Mouse (Mus musculus): ENCODE measurements around the gene Slc6a11. TPM values are rescaled to one million over a fixed set of nuclear protein-coding genes. Genes with fewer than 3 reads are reported as not detected.

Slc6a11 gene
- total RNA-seq, 2 experiments from 2014 or later, result not detected

DNA sequence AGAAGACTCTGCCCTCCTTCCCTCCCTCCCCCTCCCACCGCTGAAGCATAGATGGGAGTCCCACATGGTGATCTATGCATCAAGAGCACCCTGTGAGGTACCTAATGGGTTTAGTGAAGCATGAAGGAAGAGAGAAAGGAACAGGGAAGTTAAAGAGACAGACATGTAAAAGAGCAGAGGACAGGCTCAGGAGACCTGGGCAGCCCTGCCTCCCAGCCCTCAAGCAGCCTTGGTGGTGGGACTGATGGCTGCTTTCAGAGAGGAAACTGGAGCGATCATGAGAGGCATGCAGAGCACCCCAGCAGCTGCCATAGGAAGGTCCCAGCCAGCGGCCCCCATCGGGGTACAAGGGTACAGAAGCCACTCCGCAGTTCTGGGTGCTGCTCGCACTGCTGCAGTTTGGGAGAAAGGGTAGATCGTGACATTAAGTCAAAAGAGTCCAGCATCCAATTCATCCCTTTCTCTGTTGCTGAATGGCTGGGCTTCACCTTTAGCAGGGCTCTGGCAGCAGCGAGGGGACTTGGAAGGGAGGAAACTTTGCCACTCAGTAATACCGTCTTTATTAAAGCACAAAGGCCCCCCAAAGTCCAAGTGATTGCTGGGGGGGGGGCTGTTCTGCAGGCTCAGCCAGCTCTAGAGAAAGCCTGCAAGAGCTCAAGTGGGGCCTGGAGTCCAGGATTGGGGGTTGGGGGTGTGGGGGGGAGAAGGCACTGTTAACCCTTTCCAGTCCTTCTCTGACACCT lies 43.5 kb downstream of the Slc6a11 start:
- ATAC-seq (replicated peaks; ENCODE audit: low FRiP score, poor library complexity, severe bottlenecking), result no peak

DNA sequence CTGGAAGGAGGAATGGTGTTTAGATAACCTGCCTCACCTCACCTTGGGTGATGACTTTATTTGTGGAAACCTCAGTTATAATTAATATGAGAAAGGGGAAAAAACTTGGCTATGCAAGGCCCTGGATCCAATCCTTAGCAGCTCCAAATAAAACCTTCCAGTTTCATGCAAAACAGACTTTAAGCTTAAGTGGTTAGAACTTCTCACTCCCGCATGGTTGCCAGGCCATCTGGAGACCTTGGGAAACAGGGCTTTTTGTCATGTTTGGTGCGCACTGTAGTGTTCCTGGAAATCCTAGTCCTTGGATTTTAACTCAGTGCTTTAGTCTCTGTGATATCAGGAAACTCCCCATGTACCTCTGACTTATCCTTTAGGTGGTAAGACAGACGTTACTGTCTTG lies 47.1 kb downstream of the Slc6a11 start:
- ATAC-seq (replicated peaks; ENCODE audit: low FRiP score, poor library complexity, severe bottlenecking), result no peak

DNA sequence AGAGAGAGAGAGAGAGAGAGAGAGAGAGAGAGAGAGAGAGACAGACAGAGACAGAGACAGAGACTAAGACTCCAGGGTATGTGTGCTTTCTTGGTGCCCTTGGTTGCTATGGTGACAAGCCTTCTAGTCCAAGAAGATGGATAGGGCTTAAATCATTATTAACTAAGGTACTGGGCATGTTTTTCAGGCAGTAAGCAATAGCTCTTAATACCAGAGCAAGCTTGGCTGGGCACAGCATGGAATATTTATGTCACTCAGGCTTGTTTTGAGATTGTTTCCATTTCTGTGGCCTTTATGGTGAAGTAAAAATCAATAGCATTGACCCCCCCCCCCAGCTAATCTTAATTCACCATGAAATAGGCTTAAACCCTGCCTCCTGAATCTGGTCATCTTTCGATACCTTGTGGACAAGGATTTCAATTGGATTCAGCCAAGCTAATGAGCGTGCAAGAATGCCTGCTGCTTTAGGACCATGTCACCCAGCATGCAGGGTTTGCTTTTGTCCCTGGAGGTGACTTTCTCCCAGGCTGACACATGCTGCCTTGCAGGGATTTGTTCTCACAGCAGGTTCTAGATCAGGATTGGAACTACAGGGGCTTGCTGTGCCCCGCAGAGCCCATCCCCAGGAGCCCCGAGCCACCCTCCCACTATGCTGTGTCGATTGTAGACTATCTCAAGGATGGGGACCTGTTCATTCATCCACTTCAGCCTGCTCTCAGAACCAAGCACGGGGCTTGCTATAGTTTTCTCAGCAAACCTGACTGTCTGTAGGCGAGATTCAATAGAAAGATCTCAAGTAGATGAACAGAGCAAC lies 51.5 kb downstream of the Slc6a11 start:
- no peak for ATAC-seq (replicated peaks; ENCODE audit: low FRiP score, poor library complexity, severe bottlenecking)

DNA sequence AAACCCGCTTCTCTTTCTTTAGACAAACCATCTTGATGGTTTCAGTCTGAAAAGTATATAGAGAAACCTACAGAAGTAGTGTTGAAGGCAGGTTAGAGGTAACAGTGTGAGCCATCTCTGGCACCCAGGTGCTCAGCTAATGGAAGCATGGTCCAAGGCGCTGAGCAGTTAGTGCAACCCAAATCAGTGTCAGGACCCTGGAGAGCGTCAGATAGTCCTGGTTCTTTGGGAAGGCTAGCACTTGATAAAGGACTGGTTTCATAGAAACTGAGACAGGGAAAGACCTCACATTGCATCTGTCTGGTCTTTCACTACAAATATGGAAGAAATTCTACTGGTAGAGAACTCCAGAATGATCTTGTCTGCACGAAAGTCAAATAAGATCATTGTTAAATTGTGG lies 56.1 kb downstream of the Slc6a11 start:
- ATAC-seq (replicated peaks; ENCODE audit: low FRiP score, poor library complexity, severe bottlenecking), result no peak

DNA sequence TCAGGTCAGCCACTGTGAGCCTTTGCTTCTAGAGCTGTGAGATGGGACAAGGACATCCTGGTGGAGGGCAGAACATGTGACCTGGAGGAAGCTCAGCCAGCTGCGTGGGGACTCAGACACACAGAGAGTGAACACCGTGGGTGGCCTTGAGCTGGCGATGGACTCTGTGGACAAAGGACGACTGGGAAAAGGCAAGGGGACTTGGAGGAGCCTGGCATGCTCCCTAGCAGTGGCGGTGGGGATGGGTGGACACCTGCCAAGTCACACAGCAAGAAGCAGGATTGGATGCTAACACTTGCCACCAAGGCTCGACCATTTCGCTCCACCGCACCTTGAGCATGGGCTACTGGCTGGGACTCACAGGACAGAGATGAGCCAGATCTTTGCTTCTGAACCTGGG lies 57.8 kb downstream of the Slc6a11 start:
- no peak for ATAC-seq (replicated peaks; ENCODE audit: low FRiP score, poor library complexity, severe bottlenecking)

DNA sequence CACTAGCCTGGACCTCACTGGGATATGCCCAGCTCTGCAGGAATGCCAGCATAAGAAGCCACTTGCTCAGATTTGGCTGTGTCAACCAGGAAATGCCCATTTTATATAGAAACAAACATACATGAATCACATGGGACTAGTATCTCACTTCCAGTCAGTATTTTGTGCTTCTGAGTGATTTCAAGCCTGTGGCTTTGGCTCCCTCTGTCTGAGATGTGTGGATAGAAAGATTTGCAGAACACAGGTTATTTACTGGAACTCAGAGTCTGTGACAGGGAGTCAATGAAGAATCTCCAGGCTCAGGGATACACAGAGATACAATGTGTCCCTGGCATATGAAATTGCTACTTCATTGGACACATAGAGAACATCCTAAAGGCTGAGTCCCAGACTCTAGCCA lies 65.0 kb downstream of the Slc6a11 start:
- no peak for ATAC-seq (replicated peaks; ENCODE audit: low FRiP score, poor library complexity, severe bottlenecking)

DNA sequence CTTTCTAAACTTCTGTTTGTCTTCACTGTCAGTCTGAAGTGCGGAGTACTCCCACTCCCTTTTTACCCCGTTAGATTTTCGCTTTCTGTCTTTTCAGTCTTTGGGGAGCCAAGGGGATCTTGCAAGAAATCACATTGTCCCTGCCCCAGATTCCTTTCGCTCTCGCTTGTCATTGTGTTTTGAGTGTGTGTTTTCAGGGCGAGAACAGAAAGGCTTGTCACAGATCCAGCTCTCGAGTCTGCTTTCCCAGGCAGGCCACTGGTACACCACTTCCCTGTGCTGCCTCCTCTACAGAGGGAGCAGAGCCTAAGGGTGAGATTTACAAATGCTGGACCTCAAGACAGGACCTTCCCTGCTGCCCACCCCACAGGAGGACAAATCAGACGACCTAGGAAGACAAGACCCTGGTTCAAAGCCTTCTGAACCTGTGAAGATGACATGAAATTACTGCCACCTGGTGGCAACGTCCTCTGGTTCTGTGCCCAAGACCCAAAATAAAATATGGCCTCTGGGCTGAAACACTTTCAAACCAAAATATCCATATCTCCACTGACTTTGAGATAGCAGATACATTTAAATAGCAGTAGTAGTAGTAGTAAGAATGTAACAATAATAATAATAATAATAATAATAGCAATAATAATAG lies 68.3 kb downstream of the Slc6a11 start:
- no peak for ATAC-seq (replicated peaks; ENCODE audit: low FRiP score, poor library complexity, severe bottlenecking)

DNA sequence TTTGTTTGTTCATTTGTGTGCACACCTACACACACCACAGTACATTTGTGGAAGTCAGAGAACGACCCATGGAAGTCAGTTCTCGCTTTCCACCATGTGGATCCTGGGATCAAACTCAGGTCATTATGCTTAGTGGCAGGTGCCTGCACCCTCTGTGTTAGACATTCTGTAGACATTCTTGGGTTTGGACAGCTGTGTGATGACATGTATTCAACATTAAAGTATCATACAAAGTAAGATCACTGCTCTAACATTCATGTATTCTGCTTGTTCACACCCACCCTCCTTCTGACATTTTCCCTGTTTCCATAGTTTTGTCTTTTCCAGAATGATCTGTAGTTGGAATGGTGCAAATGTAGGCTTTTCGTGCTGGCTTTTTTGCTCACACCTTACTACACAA lies 73.5 kb downstream of the Slc6a11 start:
- no peak for ATAC-seq (replicated peaks; ENCODE audit: low FRiP score, poor library complexity, severe bottlenecking)

DNA sequence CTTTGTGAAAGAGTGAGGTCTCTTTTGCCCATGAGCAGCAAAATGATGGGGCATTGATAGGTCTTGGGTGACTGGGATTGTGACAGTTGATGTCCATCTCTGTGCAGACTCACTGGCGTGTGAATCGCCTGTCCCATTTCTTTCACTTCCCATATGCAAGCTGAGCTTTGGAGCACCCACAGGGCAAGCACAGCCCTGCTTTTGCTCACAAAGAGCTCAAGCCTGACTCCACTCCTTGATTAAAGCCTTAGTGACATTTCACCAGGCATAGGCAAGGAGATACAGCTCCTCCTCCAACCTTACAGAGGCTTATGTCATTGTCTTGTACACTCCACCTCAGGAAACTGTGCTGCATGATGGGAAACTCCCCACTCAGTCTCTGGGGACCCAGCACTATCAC lies 77.3 kb downstream of the Slc6a11 start:
- no peak for ATAC-seq (replicated peaks; ENCODE audit: low FRiP score, poor library complexity, severe bottlenecking)

DNA sequence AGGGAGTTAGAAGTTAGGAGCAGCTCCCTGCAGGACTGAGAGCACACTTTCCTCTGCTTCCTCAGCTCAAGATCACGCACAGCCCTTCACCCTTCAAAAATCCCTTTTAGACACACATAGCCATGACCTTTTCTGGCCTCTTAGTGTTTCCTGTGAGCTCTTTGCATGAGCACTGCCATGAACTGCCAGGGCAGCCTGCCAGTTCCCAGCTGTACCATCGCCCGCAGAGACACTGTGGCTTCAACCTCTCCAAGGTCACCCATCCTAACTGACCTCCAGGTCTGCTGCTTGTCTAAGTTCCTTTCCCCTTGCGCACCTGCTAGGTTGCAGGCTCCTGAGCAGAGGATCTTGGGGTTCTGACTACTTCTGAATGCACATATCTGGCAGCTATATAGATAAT lies 83.4 kb downstream of the Slc6a11 start:
- ATAC-seq (replicated peaks; ENCODE audit: low FRiP score, poor library complexity, severe bottlenecking), result no peak

DNA sequence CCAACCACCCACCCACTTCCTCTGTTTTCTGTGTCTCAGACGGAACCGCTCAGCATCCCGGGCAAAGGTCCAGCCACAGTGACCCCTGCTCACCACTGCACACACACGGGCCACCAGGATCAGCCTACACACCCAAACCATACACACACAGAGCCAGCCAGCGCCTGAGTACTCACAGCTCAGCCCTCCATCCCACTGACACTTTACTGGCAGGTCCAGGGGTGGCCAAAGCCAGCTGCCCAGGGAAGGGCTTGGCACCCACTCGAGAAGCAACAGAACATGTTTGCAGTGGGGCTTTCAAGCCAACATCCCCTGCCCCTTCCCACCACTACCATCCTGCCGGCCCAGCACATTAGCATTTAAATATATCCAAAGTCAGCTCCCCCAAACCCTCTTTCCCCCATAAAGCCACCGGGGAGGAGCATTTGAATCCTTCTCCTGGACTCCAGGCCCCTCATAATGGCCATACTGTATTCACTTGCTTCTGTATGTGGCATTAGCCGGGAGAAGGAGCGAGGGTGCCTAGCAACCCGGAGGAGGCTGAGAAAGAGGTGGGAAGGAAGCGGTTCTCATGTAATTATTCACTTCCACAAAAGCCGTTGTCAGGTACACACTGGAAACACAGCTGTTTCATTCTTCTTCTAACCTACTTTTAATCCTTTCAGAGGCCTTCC lies 85.8 kb downstream of the Slc6a11 start:
- ATAC-seq (replicated peaks; ENCODE audit: low FRiP score, poor library complexity, severe bottlenecking), result no peak

DNA sequence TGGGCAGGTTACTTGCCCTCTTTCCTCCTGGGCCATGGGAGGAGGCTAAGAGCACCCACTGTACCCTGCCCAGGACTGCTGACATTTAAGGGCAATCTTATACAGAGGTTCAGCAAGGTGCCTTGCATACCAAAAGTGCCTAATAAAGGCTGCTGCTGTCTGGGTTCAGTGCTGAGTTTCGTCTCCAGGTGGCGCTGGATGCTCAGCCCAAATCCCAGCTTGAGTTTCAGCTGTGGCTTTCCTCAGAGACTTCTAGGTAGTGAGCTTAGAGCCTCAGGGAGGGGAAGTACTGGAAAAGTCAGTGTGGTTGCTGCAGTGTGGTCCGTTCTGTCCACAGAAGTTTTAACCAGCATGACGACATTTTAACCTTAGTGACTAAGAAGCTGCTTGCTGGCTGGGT lies 93.4 kb downstream of the Slc6a11 start:
- ATAC-seq (replicated peaks; ENCODE audit: low FRiP score, poor library complexity, severe bottlenecking), result no peak

DNA sequence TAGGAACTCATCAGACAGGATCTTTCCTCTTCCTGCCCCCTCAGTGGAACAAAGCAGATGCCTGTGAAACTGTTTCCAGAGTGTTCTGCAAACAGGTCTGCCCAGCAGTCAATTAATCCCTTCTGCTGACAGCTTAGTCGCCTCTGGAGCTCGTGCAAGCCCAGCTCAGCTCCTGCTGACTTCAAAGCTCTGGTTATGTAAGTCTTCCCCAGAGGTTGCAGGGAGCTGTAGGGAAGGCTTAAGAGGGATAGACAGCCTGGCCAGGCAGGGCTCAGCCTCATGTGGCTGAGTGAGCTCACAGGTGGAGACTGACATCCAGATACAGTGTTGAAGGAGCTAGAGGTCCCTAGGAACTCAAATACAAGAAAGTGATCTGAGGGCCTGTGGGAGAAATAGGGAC lies 96.3 kb downstream of the Slc6a11 start:
- no peak for ATAC-seq (replicated peaks; ENCODE audit: low FRiP score, poor library complexity, severe bottlenecking)

DNA sequence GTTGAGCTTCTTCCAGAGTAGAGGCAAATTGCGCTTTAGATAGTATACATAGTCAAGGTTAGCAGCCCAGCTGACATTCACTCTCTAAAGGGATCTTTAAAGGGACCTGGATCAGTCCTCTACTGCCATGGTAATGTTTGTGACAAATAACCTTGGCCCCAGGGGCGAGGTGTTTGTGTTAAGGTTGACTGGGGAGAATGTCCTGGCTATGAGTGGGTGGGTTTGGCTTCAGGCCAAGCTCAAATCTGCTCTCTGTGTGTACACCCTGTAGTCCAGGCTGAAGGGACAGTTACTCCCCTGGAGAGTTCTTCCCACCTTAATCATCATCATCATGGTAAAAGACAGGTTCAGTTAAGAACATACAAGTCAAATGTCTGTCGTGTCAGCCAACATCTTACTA lies 97.2 kb downstream of the Slc6a11 start:
- ATAC-seq (replicated peaks; ENCODE audit: low FRiP score, poor library complexity, severe bottlenecking), result no peak

DNA sequence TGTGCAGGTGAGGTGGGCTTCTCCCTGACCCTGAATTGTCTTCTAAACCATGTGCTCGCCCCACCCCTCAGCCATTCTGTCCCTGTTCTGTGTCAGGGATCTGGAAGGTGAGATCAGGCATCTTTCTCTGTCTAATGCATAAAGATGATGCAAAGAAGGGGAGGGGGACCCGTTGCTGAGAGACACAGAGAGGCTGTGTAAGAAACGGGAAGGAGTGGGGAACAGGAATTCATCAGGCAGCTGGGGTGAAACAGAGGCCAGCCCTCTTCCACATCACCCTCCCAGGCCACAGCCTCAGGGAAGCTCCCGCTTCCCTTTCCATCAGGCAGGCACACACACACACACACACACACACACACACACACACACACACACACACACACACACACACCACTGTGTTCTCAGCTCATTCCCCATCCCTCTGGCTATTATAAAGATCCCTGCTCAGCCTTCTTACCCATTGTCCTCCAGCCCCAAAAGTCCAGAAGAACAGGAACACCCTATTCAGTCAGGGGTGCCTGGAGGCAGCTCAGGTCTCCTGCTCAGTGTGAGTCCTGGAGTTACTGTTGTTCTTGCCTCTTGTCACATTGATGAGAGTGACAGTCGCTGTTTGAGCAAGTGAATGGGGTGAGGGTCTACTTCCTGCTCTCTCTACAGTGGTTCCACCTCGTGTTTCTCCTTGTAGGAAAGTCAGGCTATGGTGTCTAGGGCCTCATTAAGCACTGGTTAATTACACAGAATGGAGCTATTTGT lies 108.0 kb downstream of the Slc6a11 start:
- no peak for ATAC-seq (replicated peaks; ENCODE audit: low FRiP score, poor library complexity, severe bottlenecking)

DNA sequence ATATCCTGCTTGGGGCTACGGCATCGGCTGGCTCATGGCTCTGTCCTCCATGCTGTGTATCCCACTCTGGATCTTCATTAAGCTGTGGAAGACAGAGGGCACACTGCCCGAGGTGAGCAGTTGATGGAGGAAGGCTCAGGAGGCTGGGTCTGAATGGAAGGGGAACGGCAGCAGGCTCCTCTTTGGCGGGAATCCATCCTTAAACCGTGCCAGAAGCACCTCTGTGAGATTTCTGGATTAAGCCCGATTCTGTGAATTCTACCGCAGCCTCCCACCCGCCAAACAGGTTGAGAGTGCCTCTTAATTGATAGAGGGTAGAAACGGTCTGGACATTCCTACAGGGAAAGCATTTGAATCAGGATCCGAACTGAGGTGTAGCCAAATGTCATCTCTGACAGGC lies 114.6 kb downstream of the Slc6a11 start:
- no peak for ATAC-seq (replicated peaks; ENCODE audit: low FRiP score, poor library complexity, severe bottlenecking)

DNA sequence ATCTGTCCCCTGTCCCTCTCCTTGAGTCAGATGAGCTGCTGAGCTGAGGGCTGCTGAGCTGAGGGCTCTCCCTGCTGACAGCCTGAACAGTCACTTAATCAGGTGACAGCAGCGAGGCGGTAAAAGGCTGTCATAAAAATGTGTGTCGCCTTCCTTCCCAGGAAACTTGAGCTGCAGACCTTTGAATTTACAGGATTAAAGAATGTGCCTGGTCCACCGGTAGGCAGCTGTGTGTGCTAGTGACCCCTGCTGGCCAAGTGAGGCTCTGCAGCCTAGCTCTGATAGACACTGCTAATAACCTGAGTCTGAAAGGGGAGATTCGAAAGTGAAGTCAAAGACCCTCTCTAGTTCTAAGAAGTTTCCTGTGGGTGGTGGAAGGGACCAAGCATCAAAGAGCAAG lies 119.3 kb downstream of the Slc6a11 start:
- ATAC-seq (replicated peaks; ENCODE audit: low FRiP score, poor library complexity, severe bottlenecking), result peak; percentile 73; the same call in 1 of the 2 replicates

DNA sequence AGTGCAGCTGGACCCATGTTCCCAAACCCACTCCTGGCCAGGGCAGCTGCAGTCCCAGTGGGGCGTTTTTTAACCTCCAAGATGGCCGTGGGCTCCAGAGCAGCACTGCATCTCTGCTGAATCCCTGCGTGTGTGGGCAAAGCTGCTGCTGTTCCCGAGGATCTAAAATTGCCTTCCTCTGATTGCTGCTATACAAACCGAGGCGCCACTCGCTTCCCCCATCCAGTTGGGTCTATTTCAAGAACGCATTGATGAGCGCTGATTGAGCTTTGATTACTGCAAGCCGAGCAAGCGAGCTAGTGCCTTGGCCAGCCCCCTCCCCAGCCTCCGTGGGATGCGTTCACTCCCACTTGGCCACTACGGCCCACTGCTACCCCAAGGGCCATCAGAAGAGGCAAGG lies 123.9 kb downstream of the Slc6a11 start:
- no peak for ATAC-seq (replicated peaks; ENCODE audit: low FRiP score, poor library complexity, severe bottlenecking)

DNA sequence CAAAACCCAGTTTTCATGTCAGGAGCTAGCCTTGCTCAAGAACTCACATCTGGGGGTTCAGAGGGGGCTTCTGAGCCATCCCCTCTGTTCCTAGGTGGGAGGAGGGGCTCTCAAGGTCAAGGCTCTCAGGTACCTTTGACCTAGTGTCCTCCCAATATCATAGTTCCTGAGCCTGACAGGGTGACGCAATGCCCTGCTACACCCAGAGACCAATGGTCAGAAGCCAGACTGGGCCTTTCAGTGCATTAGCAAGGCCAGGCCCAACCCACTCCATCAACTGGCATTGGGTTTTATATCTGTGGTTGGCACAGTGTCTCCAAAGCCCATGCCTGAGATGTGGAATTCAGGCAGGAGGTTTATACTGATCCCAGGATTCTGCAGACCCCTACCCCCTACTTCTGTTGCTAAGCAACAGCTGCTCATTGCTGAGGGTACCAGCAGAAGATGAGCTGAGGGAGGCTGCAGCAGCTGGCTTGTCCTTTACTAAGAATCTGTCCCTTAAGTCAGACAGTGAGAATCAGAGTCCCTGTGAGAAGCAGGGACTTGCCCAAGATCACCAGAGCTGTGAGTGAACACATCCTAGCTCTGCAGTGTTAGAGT lies 126.8 kb downstream of the Slc6a11 start:
- ATAC-seq (replicated peaks; ENCODE audit: low FRiP score, poor library complexity, severe bottlenecking), result no peak

Data from erythroblast, adult 5-6 weeks (primary cell).